Mouse (Mus musculus) thymus, postnatal 36 days (tissue): ENCODE measurements around the gene Gprasp1.
"Not testable (repeated sequence)": the region's sequence is repeated elsewhere in the genome, so short reads cannot be mapped to it uniquely, and the experiment has no call there.

Source experiments
- DNase-seq, 2 experiments: peaks; one replicate each; pipeline ENCODE4 v3.0.0; 2022; ENCODE audit warnings: mixed read lengths in 2 of 2

The Gprasp1 gene

GRCm38 (mm10) chrX:135742304-135743055 lies at the start of gene Gprasp1, which contains the start of gene Armcx5:
Gene Gprasp1 (plus strand): TSS chrX:135742733.
Gene Armcx5 (plus strand): TSS chrX:135742733.
- peak; percentile 81 to 86 for DNase-seq

DNA sequence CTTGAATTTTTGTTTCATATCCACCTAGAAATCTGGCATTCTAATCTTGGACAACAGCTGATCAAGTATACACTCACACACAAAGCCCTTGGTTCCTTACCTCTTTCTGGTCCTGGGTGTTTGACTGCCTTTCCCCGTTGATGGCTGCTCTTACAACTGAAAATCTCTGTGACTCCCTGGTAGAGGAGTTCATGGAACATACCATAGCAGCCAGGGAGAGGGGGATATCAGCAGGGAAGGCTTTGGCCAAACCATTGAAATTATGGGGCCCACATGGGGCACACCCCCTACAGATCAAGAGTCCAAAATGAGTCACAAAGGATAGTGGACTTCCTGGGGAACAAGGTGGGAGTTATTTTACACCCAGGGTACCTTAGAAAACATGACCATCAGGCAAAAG lies 48.9 kb upstream of the Gprasp1 start, which contains the start of gene Tcp11x2:
Tcp11x2 (minus strand) TSS at position 158 of the 400 bp plus-strand sequence.
- no peak for DNase-seq

GRCm38 (mm10) chrX:135703111-135703510 lies 39.4 kb upstream of the Gprasp1 start:
- no peak for DNase-seq

GRCm38 (mm10) chrX:135704349-135704748 lies 38.2 kb upstream of the Gprasp1 start:
- DNase-seq: no peak

DNA sequence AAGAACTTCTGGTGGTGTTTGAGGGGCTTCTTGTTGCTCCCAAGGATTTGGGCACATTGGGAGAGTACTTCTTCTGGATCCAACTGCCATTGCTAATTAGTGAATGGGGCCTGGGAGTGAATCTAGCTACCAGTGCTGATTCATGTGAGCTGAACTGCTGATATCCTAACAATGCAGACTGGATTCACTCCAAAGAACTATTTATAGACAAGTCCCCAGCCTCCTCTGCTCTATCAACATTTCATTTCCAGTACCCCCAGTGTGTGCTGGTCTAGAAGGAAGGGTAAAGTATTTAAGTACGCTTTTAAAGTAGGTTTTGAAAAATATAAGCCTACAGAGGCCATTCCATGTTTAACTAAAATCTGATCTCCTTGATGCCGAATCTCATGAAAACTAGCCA lies 29.7 kb upstream of the Gprasp1 start:
- no peak for DNase-seq

DNA sequence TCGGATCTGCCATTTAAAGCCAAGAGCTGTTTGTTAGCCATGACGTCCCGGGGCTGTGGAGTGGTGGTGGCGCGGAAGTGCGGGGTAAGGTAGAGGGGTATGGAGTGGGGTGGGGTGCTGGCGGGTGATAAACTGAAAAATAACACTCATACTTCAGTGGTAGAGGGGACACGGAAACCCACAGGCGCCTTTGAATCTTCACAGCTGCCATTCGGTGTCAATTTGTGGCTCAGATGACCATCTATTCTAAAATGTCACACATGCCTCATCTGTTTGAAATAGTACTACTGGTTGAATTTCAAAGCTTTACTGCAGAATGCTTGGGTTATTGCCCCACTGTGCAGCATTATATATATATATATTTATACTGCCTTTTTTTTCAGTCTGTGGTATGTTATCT lies 17.4 kb upstream of the Gprasp1 start, which contains the start of gene Tmsb15a:
Tmsb15a (minus strand) TSS at position 101 of the 400 bp plus-strand sequence.
- no peak for DNase-seq

GRCm38 (mm10) chrX:135738730-135739520 lies 3.6 kb upstream of the Gprasp1 start:
- no peak for DNase-seq

- DNase-seq: no peak
Observed at GRCm38 (mm10) chrX:135743056-135743355, 473 bp downstream of the Gprasp1 start.

- DNase-seq: not testable (repeated sequence)
Observed at GRCm38 (mm10) chrX:135745376-135745775, 2.8 kb downstream of the Gprasp1 start.

- peak; percentile 55 to 61 for DNase-seq
Observed at GRCm38 (mm10) chrX:135752832-135753231, 10.3 kb downstream of the Gprasp1 start.

GRCm38 (mm10) chrX:135761707-135762106 lies 19.2 kb downstream of the Gprasp1 start:
- DNase-seq: peak in 1 of 2 experiments; percentile 1

DNA sequence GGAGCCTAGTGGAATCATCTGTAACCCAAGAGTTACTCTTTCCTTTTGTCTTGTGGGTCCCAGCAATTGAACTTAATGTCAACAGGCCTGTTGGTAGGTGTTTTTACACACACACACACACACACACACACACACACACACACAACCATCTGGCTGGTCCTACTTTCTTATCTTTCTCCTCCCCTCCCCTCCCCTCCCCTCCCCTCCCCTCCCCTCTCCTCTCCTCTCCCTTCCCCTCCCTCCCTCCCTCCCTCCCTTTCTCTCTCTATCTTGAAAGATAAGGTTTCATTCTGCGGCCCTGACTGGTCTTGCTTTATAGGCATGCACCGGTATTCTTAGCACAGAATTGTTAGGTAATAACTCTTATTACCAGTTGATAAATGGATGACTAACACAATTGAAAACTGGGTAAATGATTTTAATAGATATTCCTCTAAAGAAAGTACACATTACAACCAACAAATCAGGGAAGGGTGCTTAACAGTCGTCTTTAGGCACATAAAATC lies 25.6 kb downstream of the Gprasp1 start:
- DNase-seq: no peak

DNA sequence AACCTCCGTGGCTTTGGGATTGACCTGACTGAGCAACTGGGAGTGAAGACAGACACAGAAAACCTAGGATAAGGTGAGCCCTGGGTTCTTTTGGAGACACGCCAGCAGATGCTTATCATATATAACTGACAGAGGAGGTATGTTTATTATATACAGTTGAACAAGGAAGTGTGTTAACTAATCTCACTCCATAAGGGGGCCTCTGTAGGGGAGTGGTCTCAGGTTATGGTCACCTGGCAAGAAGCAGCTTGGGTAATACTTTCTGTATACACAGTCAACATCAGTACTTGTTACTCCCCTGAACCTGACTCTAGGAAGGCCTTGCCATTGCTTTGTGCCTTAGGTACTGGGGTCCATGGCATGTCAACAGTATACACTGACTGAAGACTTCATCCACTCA lies 26.0 kb downstream of the Gprasp1 start:
- DNase-seq: no peak

DNA sequence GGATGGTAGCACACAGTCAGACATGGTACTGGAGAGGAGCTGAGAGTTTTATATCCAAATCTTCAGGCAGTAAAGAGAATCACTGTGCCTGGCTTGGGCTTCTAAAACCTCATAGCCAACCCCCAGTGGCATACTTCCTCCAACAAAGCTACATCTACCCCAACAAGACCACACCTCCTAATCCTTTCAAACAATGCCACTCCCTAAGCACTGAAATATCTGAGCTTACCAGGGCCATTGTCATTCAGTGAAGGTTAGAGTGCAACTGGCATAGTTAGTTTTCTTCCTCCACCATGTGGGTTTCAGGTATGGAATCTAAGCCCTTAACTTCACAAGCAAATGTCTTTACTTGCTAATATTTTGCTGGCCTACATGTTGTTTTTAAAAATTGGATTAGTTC lies 49.0 kb downstream of the Gprasp1 start:
- DNase-seq: no peak

DNA sequence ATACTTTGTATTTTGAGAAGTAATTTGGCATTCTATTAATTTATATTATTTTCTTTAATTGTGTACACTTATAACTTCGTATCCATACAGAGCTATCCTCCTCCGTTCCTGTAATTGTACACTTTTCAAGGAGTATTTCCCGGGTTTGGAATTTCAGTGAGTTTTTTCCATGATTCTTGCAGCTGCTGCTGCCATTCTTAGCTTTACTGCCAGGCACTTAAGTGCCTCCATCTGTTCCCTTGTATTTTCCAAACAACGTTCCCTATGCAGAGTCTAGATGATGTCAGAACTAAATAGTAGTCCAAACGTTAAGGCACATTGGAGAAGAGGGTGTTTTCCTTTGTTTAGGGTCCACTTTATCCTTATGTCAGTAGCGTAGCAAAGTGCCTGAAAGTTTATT lies 49.8 kb downstream of the Gprasp1 start:
- no peak for DNase-seq

GRCm38 (mm10) chrX:135795591-135796304 lies 53.2 kb downstream of the Gprasp1 start:
- DNase-seq: peak; percentile 72 to 81

- peak; percentile 6 to 21 for DNase-seq
Observed at GRCm38 (mm10) chrX:135796305-135797211, 54.0 kb downstream of the Gprasp1 start.

DNA sequence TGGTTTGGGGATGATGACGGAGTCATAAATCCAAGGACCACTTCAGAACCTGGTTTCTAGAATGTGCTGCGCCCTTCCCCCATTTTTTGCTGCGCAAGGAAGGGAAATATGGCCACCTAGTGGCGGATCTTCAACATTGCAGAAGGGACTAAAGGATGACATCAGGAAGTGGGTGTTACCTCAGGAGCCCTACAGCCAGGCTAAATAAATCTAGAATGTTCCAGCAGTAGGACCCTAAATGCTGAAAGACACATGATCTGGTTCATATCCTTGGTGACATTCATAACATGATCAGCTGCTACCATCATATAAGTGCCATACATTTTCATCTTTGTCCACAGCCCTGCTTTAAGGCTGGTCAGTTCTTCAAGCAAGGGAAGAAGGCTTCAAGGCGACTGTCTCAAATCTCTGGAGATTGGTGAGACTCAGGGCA lies 54.7 kb downstream of the Gprasp1 start, which contains the start of gene Bhlhb9:
Bhlhb9 (plus strand) TSS at position 383 of the 433 bp plus-strand sequence.
- peak; percentile 21 to 52 for DNase-seq

- no peak for DNase-seq
Observed at GRCm38 (mm10) chrX:135804149-135804548, 61.6 kb downstream of the Gprasp1 start.

GRCm38 (mm10) chrX:135805780-135806179 lies 63.2 kb downstream of the Gprasp1 start:
- DNase-seq: peak in 1 of 2 experiments; percentile 5

DNA sequence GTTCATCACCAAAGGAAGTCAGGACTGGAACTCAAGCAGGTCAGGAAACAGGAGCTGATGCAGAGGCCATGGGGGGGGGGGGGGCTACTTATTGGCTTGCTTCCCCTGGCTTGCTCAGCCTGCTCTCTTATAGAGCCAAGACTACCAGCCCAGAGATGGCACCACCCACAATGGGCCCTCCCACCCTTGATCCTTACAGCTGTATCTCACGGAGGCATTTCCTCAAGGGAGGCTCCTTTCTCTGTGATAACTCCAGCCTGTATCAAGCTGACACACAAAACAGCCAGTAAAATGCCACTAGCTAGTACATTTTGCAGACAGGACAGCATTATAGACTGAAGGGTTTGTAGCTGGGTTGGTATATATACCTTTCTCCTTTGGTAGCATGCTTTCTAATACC lies 93.4 kb downstream of the Gprasp1 start:
- not testable (repeated sequence) for DNase-seq

- no peak for DNase-seq
Observed at GRCm38 (mm10) chrX:135837896-135838295, 95.4 kb downstream of the Gprasp1 start.
